Comparison of ENCODE assay signal across 8 mouse cellular contexts in the genomic region with DNA sequence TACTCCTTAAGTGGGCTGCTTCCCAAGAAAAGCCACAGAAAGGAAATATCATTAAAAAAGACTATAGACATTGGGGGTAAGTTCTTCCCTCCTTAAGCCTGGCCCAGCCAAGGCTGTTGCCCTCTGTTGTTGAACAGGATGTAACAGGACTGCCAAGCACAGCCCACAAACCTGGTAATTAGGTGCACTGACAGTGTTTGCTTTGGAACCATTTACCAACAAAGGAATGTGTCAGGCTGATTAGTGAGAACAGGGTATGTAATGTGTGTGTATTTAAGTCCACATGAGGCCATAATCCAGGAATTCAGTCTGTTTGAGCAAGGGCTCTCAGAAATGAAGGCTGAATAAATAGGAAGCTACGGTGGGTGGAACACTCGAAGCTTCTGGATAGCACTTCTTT.
A peak's percentile ranks its signal among the peaks of the same experiment; 100 is the strongest.
DNase-seq lines count a peak whose midpoint lies in the region; ATAC-seq and TF ChIP-seq lines count a peak whose summit lies in the region.

No protein-coding gene starts in this region.

- peak; percentile 15; the same call in 1 of the 2 replicates for TF ChIP-seq CTCF in heart, postnatal 0 days (IDR thresholded peaks at IDR 0.05; ENCODE audit: low read depth)
- no peak for TF ChIP-seq CTCF in thymus, adult 2 months (IDR thresholded peaks at IDR 0.05; ENCODE audit: borderline replicate concordance, control insufficient read depth, extremely low read depth, insufficient read depth, low read length, poor library complexity)

- TF ChIP-seq EP300 in heart, postnatal 0 days (IDR thresholded peaks at IDR 0.05; ENCODE audit: low read depth), result no peak

- no peak for DNase-seq in liver
- peak; percentile 89 for DNase-seq in heart, postnatal 0 days (ENCODE audit: low spot score)
- DNase-seq in limb, embryonic 14.5 days (ENCODE audit: low spot score), result peak; percentile 78
- peak; percentile 34 for DNase-seq in yolk sac, embryonic 10.5 days (ENCODE audit: low spot score)
- no peak for DNase-seq in ovary, postnatal 10 days (ENCODE audit: low spot score)
- DNase-seq in thymus, adult 2 months, result no peak
- DNase-seq in cerebellum, adult 9-10 months, result no peak

- H3K27me3 ChIP-seq in liver, embryonic 16.5 days (ENCODE audit: control insufficient read depth, insufficient read depth, low read depth, low read length), result no peaks in the 10 kb centered on the region
- H3K27me3 ChIP-seq in heart, postnatal 0 days (ENCODE audit: control insufficient read depth, insufficient read depth, low read length), result no peaks in the 10 kb centered on the region
- H3K27me3 ChIP-seq in limb, embryonic 14.5 days (ENCODE audit: control insufficient read depth, insufficient read depth, low read length), result no peaks in the 10 kb centered on the region
- H3K27me3 ChIP-seq in thymus, adult 2 months (ENCODE audit: control insufficient read depth, insufficient read depth, low read length), result no peaks in the 10 kb centered on the region

- no peaks in the 10 kb centered on the region for H3K36me3 ChIP-seq in liver, embryonic 16.5 days (ENCODE audit: control insufficient read depth, insufficient read depth)
- no peaks in the 10 kb centered on the region for H3K36me3 ChIP-seq in heart, postnatal 0 days (replicated peaks; ENCODE audit: control insufficient read depth, insufficient read depth, low read length)
- H3K36me3 ChIP-seq in limb, embryonic 14.5 days (ENCODE audit: control insufficient read depth, insufficient read depth, low read length), result no peaks in the 10 kb centered on the region
- H3K36me3 ChIP-seq in thymus, adult 2 months (ENCODE audit: control insufficient read depth, insufficient read depth, low read length), result no peaks in the 10 kb centered on the region

- no peak overlapping the region for H3K27ac ChIP-seq in liver, embryonic 16.5 days (ENCODE audit: low read length)
- H3K27ac ChIP-seq in heart, postnatal 0 days (ENCODE audit: low read depth), result peak overlapping the region; percentile 62
- peak overlapping the region; percentile 48; the same call in 1 of the 2 replicates for H3K27ac ChIP-seq in limb, embryonic 14.5 days (replicated peaks; ENCODE audit: low read depth, low read length)
- H3K27ac ChIP-seq in thymus, adult 2 months (ENCODE audit: control insufficient read depth, insufficient read depth, low read length), result no peak overlapping the region

- WGBS in liver, embryonic 16.5 days (ENCODE audit: insufficient replicate concordance), result 49% methylated on average over 2 of the region's 2 CpGs
- WGBS in heart, postnatal 0 days, result 19% methylated on average over 2 of the region's 2 CpGs
- 45% methylated on average over 2 of the region's 2 CpGs for WGBS in limb, embryonic 14.5 days
- 95% methylated on average over 2 of the region's 2 CpGs for WGBS in thymus, adult 2 months

- no peaks in the 10 kb centered on the region for H3K9me3 ChIP-seq in liver, embryonic 16.5 days (replicated peaks; ENCODE audit: control insufficient read depth, low read length)
- H3K9me3 ChIP-seq in heart, postnatal 0 days (replicated peaks; ENCODE audit: control insufficient read depth, low read length), result no peaks in the 10 kb centered on the region
- no peaks in the 10 kb centered on the region for H3K9me3 ChIP-seq in limb, embryonic 14.5 days (ENCODE audit: control insufficient read depth, low read length)

- H3K4me1 ChIP-seq in liver, embryonic 16.5 days (ENCODE audit: control insufficient read depth, low read depth, low read length), result no peaks in the 10 kb centered on the region
- H3K4me1 ChIP-seq in heart, postnatal 0 days (ENCODE audit: control insufficient read depth, insufficient read depth), result peaks cover 19% of the 10 kb centered on the region
- H3K4me1 ChIP-seq in limb, embryonic 14.5 days (ENCODE audit: control insufficient read depth, insufficient read depth, low read length), result peaks cover 17% of the 10 kb centered on the region
- H3K4me1 ChIP-seq in thymus, adult 2 months (replicated peaks; ENCODE audit: control insufficient read depth, insufficient read depth, low read length), result no peaks in the 10 kb centered on the region

- peak; percentile 73 for ATAC-seq in liver, embryonic 16.5 days (ENCODE audit: low read depth)
- ATAC-seq in heart, postnatal 0 days (ENCODE audit: insufficient read depth, low read depth), result peak; percentile 89
- peak; percentile 72 for ATAC-seq in limb, embryonic 14.5 days (ENCODE audit: low FRiP score, low read depth)

- no peak overlapping the region for H3K9ac ChIP-seq in liver, embryonic 16.5 days (ENCODE audit: low read depth, low read length)
- H3K9ac ChIP-seq in heart, postnatal 0 days (replicated peaks; ENCODE audit: low read depth, low read length), result no peak overlapping the region
- no peak overlapping the region for H3K9ac ChIP-seq in limb, embryonic 14.5 days (ENCODE audit: low read depth, low read length, severe bottlenecking)

- no peak overlapping the region for H3K4me2 ChIP-seq in liver, embryonic 16.5 days (ENCODE audit: low read depth, low read length)
- no peak overlapping the region for H3K4me2 ChIP-seq in heart, postnatal 0 days (ENCODE audit: low read depth, low read length)
- no peak overlapping the region for H3K4me2 ChIP-seq in limb, embryonic 14.5 days (replicated peaks; ENCODE audit: low read depth, low read length, severe bottlenecking)

- H3K4me3 ChIP-seq in liver, embryonic 16.5 days (ENCODE audit: low read depth, low read length), result no peak overlapping the region
- H3K4me3 ChIP-seq in heart, postnatal 0 days (ENCODE audit: low read depth, low read length), result no peak overlapping the region
- H3K4me3 ChIP-seq in limb, embryonic 14.5 days (replicated peaks; ENCODE audit: low read length), result no peak overlapping the region
- H3K4me3 ChIP-seq in thymus, adult 2 months (ENCODE audit: control insufficient read depth, insufficient read depth, low read length), result no peak overlapping the region

- TF ChIP-seq POLR2A in limb, embryonic 14.5 days (IDR thresholded peaks at IDR 0.05; ENCODE audit: borderline replicate concordance, extremely low read depth, insufficient read depth, insufficient read length), result no peak
- TF ChIP-seq POLR2A in thymus, adult 2 months (IDR thresholded peaks at IDR 0.05; ENCODE audit: control insufficient read depth, extremely low read depth, insufficient read depth, low read length, poor library complexity), result no peak

Comparison
In these comparisons a context has a peak if more than half of its experiments do, and no peak if none do; other contexts are left out.
1. H3K27ac ChIP-seq: peak in heart, postnatal 0 days (single experiment) and limb, embryonic 14.5 days (single experiment); none in liver, embryonic 16.5 days (single experiment) and thymus, adult 2 months (single experiment).
2. DNase-seq: peak in heart, postnatal 0 days (single experiment), limb, embryonic 14.5 days (single experiment) and yolk sac, embryonic 10.5 days (single experiment); none in liver (single experiment), ovary, postnatal 10 days (single experiment), thymus, adult 2 months (single experiment) and cerebellum, adult 9-10 months (single experiment).
3. Peak in every context shown above with its lines, with median percentiles within 50 percentile points of each other: ATAC-seq.